Mouse (Mus musculus) erythroblast, adult 5-6 weeks (primary cell): ENCODE measurements at regions not wholly inside any gene's neighbourhood (a gene's known extent, or its start where the extent isn't known, plus 50 kb on each side); places are given as distances from the start of the nearest gene placed in this dataset.

ENCODE experiments used
- ATAC-seq: replicated peaks from 2 replicates; pipeline ENCODE4 v1.8.0; 2016; ENCODE audit warnings: moderate number of reproducible peaks, mild to moderate bottlenecking, moderate TSS enrichment, inconsistent platforms; ENCODE audit not compliant: poor library complexity, low FRiP score, severe bottlenecking

DNA sequence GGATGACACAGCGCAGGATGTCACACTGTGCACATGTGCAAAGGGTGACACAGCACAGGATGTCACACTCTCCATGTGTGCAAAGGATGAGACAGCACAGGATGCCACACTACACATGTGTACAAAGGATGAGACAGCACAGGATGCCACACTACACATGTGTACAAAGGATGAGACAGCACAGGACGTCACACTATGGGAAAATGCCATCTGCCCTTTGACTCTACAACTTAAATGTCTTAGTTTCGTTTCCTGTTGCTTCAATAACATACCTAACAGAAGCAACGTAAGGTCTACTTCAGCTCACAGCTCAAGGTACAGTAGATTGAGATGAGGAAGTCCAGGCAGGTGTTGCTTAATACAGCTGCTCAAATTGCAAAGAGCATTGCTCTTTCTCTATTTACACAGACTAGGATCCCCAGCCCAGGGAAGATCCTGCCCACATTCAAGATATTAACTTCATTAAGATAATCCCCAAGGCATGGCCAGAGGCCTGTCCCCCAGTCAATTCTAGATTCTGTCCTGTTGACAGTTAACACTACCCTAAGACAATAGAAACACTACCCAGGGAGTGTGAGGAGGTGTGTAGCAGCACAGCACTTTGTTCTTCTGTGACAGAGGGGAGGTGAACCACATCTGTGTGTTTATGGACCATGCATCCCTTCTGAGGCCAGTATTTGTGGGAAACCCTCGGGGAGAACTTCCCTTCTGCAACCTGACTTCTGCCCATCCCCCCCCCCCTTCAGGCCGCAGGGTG lies 97.0 kb downstream of the Psmg1 start:
- no peak for ATAC-seq

DNA sequence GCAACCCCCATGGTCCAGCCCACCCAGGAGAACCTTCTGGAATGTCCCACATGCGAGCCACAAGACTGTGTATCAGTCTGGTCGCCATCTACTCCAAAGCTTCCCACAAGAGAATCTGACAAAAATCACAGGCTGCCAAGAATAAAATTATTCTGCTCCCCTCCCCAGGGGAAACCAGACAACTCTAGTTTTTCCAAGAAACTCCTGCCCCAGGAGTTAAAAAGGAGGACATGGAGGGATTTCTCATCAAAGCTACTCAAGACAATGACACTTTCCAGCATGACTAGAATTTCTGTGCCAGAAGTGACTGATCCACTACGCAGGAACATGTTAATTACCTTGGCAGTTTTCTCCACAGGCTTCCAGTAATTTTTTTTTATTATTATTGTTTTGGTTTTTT lies 98.4 kb downstream of the Psmg1 start:
- ATAC-seq: no peak

DNA sequence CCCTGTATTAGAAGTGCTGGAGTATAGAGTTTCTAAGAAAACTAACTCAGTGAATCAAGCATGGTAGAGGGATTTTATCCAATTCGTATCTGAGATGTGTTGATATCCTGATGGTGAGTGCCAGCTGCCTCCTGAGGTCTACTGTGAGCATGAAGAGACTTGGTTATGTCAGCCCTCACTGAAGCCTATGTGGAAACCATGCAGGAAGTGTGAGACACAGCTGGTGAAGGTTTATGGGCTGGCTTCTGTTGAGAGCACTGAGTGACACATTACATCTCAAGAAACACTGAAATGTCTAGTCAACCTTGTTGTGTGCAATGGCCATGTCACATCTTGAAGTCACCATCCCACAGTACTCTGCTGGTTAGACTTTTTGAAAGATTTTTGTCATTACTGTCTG lies 104.6 kb downstream of the Psmg1 start:
- ATAC-seq: no peak

DNA sequence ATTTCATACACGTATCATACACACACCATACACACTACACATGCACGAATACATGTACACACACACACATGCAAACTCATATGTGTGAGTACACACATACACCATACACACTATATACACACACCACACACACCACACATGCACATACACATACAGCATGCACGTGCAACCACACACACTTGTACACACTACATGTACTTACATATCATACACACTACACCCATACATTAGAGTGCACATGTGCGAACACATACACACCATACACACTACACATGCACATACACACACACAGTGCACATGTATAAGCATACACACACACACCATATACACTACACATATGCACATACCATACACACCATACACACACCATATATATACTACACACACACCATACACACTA lies 117.5 kb downstream of the Psmg1 start:
- ATAC-seq: no peak

DNA sequence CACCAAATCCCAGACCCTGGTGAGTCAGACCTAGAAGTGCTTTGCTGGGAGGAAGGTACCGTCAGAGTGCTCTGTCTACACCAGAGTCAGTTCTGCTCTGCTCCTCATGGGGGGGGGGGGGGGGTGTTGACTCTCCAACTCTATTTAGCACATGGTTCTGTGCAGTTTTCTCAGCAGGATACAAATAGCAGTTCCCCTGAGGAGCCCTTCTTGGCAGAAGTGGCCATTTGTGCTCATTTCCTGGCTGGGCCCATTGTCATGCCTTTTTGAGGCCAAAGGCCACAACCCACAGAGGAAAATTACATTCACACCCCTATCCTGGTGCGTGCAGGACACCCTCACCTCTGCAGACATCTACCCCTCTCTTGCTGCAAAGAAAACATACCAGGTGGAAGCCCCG lies 118.3 kb downstream of the Psmg1 start:
- no peak for ATAC-seq

DNA sequence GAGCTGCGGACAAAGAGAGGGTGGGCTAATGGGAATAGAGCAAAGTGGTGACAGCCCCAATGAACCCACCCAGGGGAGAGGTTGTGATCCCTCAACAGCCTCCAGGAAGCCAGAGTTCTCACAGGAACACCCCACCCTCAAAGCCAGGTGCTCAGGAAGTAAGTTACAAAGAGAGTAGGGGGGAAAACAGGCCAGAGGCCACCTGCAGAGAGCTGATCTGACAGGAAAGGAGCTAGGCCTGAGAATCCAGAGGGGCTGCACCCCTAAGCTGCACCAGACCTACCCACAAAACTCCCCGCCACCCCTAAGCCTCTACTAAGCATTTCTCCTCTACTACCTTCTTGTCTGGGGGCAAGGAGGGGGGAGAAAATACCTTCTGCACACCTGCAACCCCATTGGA lies 120.5 kb downstream of the Psmg1 start:
- no peak for ATAC-seq

DNA sequence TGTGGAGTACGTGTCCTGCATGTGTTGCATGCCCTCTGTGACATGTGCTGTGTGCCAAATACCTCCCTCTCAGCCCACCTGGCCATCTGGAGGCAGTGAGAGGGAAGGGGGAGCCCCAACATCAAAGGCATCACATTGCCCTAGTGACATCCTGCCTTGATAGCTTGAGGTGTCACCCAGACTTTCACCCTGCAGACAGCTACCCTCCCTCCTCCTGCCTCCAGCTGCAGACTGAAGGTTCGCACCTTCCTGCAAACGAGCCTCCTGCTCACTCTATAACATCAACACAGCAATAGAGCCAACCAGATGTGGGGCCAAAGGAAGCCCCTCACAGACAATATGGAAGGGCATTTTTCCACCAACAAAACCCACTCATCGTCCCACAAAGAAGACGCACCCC lies 121.3 kb downstream of the Psmg1 start:
- ATAC-seq: no peak

DNA sequence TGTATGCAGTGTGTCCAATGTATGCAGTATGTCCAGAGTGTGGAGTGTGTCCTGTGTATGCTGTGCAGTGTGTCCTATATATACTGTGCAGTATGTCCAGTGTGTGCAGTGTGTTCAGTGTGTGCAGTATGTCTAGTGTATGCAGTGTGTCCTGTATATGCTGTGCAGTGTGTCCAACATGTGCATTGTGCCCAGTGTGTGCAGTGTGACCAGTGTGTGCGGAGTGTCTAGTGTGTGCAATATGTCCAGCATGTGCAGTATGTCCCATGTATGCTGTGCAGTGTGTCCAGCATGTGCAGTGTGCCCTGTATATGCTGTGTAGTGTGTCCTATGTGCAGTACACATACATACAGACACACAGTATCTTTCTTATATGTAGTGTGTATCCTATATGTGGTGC lies 121.9 kb downstream of the Psmg1 start:
- no peak for ATAC-seq

DNA sequence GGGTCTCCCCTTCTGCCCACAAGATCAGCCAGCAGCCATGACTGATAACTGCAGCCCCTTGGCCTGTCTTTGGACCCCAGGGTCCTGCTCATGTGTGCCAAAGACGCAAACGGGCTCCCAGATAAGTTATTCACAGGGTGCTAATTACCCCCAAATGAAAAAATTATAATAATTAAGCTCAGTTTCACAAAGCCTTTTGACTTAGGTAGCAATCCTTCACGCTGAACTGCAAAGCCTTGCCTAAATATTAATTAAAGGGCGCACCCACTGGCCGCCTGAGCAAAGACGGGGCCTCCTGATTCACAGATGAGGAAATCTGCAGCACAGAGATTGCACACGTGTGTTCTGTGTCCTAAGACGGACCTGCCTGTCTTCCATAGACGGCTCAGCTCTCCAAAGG lies 123.2 kb downstream of the Psmg1 start:
- no peak for ATAC-seq

DNA sequence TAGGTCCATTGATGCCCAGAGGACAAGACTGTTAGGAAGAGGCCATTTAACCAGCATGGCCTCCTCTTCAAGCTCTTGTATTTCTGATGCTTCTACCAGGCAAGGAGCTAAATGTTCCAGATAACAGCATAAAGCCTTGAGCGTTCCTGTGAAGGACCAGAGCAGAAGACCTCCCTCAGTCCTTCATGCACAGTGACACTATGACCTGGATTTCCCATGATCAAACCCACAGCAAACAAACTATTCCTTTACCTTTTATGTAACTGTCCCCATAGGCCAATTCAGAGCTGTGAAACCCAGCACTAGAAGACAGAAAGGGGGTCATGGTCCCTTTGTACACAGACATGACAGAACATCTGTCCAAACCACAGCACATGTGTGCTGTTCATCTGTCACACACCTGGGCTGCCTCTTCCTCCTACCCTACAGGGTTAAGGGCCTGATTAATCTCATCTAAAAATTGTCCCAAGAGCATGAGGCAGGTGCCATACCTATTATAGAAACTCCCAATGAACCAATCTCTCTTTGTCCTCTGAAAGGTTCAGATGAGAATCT lies 123.8 kb downstream of the Psmg1 start:
- ATAC-seq: no peak

DNA sequence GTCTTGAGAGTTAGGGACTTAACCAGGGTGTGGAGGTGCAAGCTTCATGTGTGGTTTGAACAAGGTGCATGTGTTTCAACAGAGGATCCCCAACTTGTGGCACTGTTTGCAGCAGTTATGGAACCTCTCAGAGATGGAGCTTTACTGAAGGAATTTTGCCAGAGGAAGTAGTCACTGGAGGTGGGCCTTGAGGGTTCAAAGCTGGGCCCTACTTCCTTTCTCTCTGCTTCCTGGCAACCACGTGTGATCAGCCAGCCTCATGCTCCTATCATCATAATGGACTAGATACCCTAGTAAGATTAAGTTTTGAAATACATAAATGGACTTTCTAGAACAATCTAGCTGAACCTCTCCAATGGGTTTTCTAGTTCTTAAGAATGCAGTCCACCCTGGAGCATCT lies 125.2 kb downstream of the Psmg1 start:
- ATAC-seq: no peak

DNA sequence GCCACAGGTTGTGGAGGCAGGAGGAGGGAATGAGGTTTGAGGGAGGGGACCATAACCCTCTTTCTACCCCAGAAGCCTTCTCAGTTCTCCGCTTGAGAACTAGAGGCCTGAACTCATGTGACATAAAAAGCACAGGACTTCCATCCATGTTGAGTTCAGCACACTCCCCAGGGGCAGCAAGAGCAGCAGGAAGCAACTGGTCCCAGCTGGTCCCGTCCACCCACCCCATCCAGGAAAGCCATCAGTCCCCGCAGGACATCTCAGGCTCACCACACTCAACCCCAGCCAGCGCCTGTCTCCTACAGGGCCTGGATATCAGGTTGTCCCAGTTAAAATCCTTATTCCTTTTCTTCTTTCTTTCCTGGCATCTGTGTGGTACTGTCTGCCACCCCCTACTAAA lies 126.1 kb downstream of the Psmg1 start:
- no peak for ATAC-seq

DNA sequence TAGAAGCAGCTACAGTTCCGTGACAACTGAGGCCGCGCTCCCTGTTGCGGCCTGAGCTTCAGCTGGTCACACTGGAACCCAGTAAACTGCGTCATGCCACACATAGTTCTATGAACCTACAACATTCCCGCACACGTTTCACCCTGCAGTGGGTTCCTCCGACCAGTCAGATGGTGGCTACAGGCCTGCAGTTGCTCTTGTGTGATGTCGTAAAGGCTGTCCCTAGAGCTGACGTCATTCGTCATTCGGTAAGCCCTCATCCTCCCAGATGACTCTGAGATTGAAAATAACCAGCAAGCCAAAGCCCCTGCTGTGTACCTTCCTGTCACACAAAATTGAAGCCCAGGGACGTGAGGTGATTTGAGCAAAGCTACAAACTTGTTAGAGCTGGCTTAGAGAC lies 126.7 kb downstream of the Psmg1 start:
- ATAC-seq: no peak

DNA sequence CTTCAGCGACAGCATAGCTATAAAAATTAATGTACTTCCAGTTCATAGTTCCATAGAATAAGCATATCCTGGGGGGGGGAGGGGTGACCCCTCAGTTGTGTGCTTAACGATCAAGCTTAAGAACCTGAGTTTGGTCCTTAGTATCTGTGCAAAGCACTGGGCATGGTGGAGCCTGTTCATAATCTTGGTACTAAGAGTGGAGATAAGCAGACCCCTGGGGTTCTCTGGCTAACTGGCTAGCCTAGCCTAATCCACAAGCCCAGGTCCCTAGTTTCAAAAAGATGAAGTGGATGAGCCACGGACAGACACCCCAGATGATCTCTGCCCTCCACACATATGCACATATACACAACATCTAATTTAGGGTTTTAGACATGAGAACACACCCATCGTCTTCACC lies 127.2 kb downstream of the Psmg1 start:
- ATAC-seq: no peak

DNA sequence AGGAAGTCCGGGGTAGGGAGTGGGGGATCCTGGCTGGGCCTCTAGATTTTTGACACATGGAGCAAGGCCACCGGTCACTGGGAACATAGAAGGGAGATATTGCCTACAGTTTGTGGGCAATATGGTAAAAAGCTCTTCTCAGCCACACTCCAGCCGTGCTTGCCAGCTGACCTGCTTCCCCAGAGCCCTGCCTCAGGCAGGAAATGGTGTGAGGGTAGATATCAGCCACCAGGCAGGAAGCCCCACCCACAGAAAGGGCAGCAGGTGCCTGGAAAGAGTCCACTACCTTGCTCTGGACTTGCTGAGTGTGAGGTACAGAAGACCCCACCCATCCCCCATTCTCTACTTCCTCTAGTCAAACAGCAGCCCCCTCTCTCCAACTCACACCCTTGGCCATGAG lies 128.1 kb downstream of the Psmg1 start:
- ATAC-seq: no peak

DNA sequence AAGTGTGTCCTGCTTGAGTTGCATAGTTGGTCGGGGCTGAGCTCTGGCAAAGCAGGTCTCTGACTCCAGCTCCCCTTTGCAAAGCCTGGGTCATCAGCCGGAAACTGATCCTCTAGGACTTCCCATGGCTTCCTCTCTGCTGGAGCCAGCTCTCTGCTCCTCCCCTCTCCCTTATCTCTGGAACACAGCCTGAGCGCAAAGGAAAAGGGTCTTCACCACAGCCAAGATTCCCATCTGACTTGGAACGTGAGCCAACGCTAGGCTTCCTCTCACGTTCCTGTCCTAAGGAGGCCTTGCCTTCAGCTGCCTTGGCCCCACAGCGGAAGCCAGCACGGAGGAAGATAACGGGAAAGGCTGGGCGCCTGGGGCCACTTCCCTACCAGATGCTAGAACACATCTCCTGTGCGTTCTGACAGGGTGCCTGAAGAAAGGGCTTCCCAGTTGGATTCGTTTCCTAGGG lies 129.5 kb downstream of the Psmg1 start:
- no peak for ATAC-seq

DNA sequence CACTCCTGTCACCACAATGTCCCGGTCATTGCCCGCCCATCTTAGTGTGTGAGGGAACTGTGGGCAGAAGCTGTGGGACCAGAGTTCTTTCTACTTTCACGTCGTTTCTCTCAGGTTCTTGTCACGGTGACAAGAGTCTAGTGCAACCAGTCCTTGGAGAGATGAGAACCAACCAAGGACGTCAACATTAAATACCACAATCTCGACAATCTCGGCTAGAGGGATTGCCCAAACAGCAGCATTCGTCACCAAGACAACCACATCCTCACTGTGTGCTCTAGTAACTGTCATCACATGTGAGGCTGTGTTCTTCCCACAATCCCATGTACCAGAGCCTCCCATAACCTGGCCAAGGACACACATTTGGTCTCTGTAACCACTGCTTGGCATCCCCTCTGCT lies 129.9 kb downstream of the Psmg1 start:
- no peak for ATAC-seq

DNA sequence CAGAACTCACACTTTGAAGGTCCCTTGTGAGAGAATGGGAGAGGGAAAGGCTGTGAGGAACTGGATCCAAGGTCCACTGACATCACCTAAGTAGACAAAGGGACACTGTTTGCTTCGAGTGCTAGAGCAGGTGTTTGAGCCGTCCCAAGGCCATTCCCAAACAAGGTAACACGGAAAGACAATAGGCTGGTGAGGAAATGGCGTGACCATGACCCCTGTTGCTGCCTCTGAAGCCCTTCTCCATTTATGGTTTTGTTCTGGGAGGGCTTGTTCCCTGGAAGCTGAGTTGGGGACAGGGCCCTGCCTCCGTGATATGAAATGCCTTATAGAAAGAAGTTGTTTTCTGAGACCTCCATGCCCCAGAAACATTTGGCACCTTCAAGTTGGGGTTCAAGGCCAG lies 130.6 kb downstream of the Psmg1 start:
- ATAC-seq: no peak

DNA sequence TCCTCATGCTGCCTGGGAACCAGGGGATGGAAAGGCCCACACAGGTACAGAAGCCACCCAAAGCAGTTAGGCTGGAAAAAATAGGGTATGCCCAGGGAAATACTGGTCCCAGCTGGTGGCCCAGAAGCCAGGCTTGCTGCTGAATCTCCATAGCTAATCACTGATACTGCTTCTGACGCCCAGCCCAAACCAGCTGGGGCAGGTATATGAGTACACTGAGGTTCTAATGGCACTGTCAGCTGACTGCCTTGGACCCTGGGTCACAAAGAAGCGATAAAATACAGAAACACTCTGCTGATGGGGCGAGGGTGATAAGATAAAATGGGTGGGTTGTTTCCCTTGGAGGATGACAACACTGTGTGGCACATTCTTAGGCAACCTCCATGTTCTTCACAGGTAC lies 133.4 kb downstream of the Psmg1 start:
- no peak for ATAC-seq

DNA sequence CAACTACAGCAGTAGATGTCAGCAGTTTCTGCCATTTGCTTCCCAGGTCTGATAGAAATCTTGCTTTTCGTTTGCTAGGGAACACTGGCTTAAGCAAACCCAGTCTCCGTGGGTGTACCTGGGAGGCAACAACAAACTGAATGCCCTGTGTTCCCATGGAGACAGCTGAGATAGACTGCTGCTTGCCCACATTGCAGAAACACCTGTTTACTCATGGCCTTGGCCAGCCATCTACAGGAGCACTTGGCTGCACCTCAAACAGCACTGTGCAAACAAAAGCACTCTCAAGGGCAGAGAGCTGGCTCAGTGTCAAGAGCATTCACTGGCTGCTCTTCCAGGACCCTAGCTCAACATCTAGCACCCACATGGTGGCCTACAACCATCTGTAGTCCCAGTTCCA lies 135.5 kb downstream of the Psmg1 start:
- no peak for ATAC-seq

DNA sequence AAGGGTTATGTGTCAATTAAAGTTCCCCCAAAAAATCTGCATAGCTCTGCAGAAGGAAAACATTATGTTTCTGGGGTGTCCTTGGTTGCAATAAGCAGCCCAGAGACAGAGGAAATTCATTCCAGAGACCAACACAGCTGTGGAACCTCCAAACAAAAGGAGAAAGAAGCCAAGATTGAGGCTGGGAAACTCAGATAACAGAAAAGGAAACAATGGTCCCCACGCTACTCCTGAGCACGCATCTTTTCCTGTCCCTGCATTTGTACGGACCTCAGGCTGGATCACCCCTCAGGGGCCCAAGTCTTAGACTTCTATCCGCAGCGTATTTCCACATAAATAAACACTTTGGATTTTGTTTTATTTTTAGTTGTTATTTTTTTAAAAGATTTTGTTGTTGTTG lies 138.9 kb downstream of the Psmg1 start:
- no peak for ATAC-seq

DNA sequence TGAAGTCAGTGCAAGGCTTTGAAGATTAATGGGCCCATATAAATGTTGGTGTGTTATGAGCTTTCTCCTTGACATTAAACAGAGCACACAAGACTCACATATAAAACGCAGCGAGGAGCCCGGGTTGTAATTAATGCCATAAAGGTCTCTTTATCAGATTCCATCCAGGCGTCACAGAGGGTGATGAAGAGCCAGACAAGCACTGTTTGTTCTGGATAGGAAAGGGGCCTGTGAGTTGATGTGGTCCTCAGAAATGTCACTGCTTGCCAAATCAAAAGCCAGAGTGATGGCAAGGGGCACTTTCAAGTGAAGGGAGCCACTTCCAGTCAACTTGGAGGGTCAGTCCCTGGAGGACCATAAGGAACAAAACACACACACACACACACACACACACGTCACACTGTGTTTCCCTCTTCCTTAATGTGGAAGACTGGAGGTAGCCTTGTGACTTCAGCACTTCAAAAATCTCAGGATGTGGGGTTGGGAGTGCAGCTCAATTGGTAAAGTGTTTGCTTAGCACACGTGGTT lies 142.1 kb downstream of the Psmg1 start:
- ATAC-seq: no peak
